Mouse (Mus musculus) limb, embryonic 14.5 days (tissue): Measurements from ENCODE around the gene Arhgdia. TPM values are rescaled to one million over a fixed set of nuclear protein-coding genes. Genes with fewer than 3 reads are reported as not detected.
"Not testable (repeated sequence)": the region's sequence is repeated elsewhere in the genome, so short reads cannot be mapped to it uniquely, and the experiment has no call there.

Experiments
- ATAC-seq: fragments of 200-750 bp; cut with Nextera tagmentation; 2 replicates; pipeline ENCODE4 v1.8.0; 2017; ENCODE audit warnings: low read depth, moderate number of reproducible peaks, moderate TSS enrichment; ENCODE audit not compliant: low FRiP score
- DNase-seq: peaks from one replicate; pipeline ENCODE4 v3.0.0-alpha.2; 2015; ENCODE audit warnings: low spot score
- H3K27ac ChIP-seq: fragments of 300-500 bp; sonication (generic); replicated peaks from 2 replicates; pipeline ENCODE4 v1.5.1; 2014; ENCODE audit warnings: low read depth, mild to moderate bottlenecking, low read length, moderate library complexity, mixed read lengths
- H3K27me3 ChIP-seq: fragments of 300-500 bp; sonication (generic); 2 replicates; pipeline ENCODE4 v1.6.1; 2014; ENCODE audit warnings: low read length, mixed read lengths; ENCODE audit not compliant: control insufficient read depth, insufficient read depth
- H3K36me3 ChIP-seq: fragments of 300-500 bp; sonication (generic); 2 replicates; pipeline ENCODE4 v1.6.1; 2014; ENCODE audit warnings: mild to moderate bottlenecking, low read length, moderate library complexity, mixed read lengths; ENCODE audit not compliant: control insufficient read depth, insufficient read depth
- H3K4me1 ChIP-seq: fragments of 300-500 bp; sonication (generic); 2 replicates; pipeline ENCODE4 v1.6.1; 2014; ENCODE audit warnings: antibody characterized with exemption, low read length, mixed read lengths; ENCODE audit not compliant: control insufficient read depth, insufficient read depth
- H3K4me2 ChIP-seq: fragments of 300-500 bp; sonication (generic); replicated peaks from 2 replicates; pipeline ENCODE4 v1.6.1; 2014; ENCODE audit warnings: low read depth, mild to moderate bottlenecking, low read length, moderate library complexity; ENCODE audit not compliant: severe bottlenecking
- H3K4me3 ChIP-seq: fragments of 300-500 bp; sonication (generic); replicated peaks from 2 replicates; pipeline ENCODE4 v1.5.1; 2014; ENCODE audit warnings: low read length
- H3K9ac ChIP-seq: fragments of 300-500 bp; sonication (generic); 2 replicates; pipeline ENCODE4 v1.6.1; 2014; ENCODE audit warnings: mild to moderate bottlenecking, low read depth, low read length, moderate library complexity; ENCODE audit not compliant: severe bottlenecking
- H3K9me3 ChIP-seq: fragments of 300-500 bp; sonication (generic); 2 replicates; pipeline ENCODE4 v1.6.1; 2016; ENCODE audit warnings: low read length; ENCODE audit not compliant: control insufficient read depth
- POLR2A ChIP-seq: fragments of 200-500 bp; IDR thresholded peaks from 2 replicates; pipeline ENCODE4 v1.8.0; 2012; ENCODE audit warnings: inconsistent platforms, mild to moderate bottlenecking, moderate library complexity, borderline replicate concordance; ENCODE audit not compliant: insufficient read depth, insufficient read length; ENCODE audit errors: extremely low read depth
- WGBS: fragments of 180-500 bp; shearing (Covaris S2); extraction: QIAGEN DNeasy Blood & Tissue Kit; methylation state at CpG from one replicate; pipeline ENCODE4 v1.1.7; 2014; 5-methylcytosine and 5-hydroxymethylcytosine counted together
- polyA plus RNA-seq, 2 experiments: library from polyadenylated mRNA; depleted of rRNA in 1 of 2; stranded (reverse) in 1 of 2; unstranded in 1 of 2; fragments of >200 nt; fragmentation: Nextera tagmentation in 1 of 2; extraction: Ambion mirVana in 1 of 2; gene quantifications; 2 replicates each; pipeline versions ENCODE4 v1.2.1 to v1.2.3; 2012 to 2014

Gene Arhgdia
- polyA plus RNA-seq, 2 experiments: 566 to 610 TPM

DNA sequence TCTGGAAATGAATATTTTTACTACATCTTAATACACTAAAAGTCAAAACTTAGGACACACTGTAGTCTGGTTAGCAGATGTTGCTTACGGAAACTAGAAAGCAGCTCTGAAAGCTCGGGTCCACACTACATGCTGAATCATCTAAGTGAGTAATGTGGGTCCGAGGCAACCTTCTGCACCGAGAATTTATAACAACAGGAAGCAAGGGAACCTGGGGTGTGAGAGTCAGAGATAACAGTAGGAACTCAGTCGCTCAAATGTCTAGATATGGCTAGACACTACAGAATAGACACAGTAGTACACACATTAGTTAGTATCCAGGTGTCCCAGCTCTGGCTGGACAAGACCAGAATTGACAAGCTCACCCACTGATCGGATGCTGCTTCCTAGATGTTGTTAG is 7.1 kb upstream of the Arhgdia start:
- H3K9me3 ChIP-seq: no peaks in the 10 kb centered on the region
- H3K36me3 ChIP-seq: peaks cover 87% of the 10 kb centered on the region
- H3K9ac ChIP-seq: no peak overlapping the region
- no peak for DNase-seq
- no peak for ATAC-seq
- 92% methylated on average over 6 of the region's 6 CpGs for WGBS
- H3K4me1 ChIP-seq: no peaks in the 10 kb centered on the region
- H3K27me3 ChIP-seq: no peaks in the 10 kb centered on the region
- H3K27ac ChIP-seq: no peak overlapping the region
- no peak overlapping the region for H3K4me3 ChIP-seq
- no peak overlapping the region for H3K4me2 ChIP-seq
- TF ChIP-seq POLR2A: no peak

DNA sequence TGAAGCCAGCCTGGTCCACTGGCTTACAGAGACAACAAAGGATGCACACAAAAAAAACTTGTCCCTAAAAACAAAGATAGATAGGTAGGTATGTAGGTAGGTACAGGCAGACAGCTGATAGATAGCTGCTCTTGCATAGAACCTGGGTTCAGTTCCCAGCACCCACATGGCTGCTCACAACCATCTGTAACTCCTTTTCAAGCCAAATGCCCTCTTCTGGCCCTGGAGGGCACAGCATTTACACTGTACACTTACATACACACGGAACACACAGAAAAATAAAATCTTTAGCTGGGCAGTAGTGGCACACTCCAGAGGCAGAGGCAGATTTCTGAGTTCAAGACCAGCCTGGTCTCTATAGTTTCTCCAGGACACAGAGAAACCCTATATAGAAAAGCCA is 2.5 kb upstream of the Arhgdia start:
- Histone ChIP-seq H3K9me3 (no peaks in the 10 kb centered on the region), H3K9ac (no peak overlapping the region), H3K36me3 (peaks cover 55% of the 10 kb centered on the region), H3K27me3 (no peaks in the 10 kb centered on the region), H3K4me3 (no peak overlapping the region), H3K4me1 (peaks cover 21% of the 10 kb centered on the region), H3K4me2 (no peak overlapping the region), H3K27ac (no peak overlapping the region)
- 100% methylated on average over 1 of the region's 1 CpGs for WGBS
- no peak for TF ChIP-seq POLR2A
- DNase-seq (no peak), ATAC-seq (no peak)

DNA sequence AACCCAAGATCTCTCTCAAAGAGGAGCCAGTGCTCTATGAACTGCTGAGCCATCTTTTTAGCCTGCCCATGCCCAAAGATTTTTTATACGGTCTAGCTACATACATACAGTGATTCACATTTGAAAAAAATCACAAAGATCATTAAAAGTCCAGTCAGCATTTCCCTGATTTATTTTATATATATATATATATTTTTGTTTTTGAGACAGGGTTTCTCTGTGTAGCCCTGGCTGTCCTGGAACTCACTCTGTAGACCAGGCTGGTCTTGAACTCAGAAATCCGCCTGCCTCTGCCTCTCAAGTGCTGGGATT is 1.5 kb upstream of the Arhgdia start:
- not testable (repeated sequence) for H3K4me2 ChIP-seq, H3K9ac ChIP-seq, H3K4me3 ChIP-seq, H3K9me3 ChIP-seq, H3K27me3 ChIP-seq, H3K27ac ChIP-seq, DNase-seq, ATAC-seq
- WGBS: 85% methylated on average over 2 of the region's 2 CpGs
- Histone ChIP-seq H3K4me1 (peaks cover 21% of the 10 kb centered on the region), H3K36me3 (peaks cover 55% of the 10 kb centered on the region)

DNA sequence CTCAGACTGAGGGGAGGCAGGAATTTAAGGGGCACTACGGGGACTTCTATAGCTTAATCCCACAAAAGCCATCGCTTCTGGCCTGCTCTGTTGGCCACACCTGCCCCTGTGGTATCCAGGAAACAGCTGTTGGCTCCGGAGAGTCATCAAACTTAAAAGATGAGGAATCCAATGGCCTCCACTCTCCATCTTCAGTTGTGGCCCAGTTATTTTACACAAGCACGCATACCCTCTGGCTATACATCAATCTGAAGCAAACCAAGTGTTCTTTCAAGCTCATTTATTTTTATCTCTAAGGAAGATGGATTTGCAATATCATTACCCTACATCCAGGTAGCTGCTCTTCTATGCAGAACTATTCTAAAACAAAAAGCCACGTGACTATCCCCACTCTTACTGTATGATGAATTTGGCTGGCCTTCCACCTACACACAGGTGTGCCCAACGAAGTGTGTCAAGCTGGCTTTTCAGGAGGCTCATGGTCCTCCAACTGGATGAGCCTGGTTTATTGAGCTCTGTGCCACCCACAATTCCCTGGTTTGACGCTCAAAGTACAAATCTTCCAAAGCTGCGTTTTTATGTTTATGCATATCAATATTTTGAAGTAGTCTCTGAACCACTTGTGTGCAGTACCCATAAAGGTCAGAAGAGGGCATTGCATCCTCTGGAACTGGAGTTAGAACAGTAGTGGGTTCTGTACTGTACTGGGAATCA is 1.0 kb upstream of the Arhgdia start:
- no peaks in the 10 kb centered on the region for H3K9me3 ChIP-seq
- H3K27ac ChIP-seq: peak overlapping the region; percentile 93
- peak overlapping the region; percentile 85 for H3K9ac ChIP-seq
- peaks cover 55% of the 10 kb centered on the region for H3K36me3 ChIP-seq
- no peaks in the 10 kb centered on the region for H3K27me3 ChIP-seq
- no peak for DNase-seq
- peak overlapping the region; percentile 82 for H3K4me3 ChIP-seq
- no peak for ATAC-seq
- no peak for TF ChIP-seq POLR2A
- WGBS: 69% methylated on average over 8 of the region's 8 CpGs
- H3K4me2 ChIP-seq: peak overlapping the region; percentile 96
- H3K4me1 ChIP-seq: peaks cover 21% of the 10 kb centered on the region

DNA sequence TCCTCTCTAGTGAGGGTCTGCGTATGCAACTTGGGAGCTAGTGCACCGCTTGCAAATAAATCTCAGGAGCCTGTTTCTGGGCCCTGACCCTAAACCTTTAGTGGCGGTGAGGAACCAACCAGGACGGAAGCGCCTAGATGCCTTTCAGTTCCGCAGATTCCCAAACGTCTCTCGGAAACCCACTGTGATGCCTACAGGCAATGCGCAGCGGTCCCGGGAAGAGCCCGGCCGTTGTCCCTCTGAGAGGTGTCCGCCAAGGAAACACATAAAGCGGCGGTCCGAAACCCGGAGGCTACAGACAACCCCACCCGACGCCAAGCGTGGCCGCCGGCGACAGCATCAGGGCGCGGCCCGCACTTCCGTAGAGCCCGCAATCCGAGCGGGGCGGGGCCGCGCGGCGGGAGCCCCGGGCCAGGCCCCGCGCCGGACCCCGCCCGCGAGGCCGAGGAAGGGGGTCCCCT is 523 bp downstream of the Arhgdia start:
- ATAC-seq (peak; percentile 38), DNase-seq (no peak)
- WGBS: 5% methylated on average over 21 of the region's 44 CpGs

More for the DNA sequence above, 523 bp downstream of the Arhgdia start:
- no peak for TF ChIP-seq POLR2A
- peaks cover 46% of the 10 kb centered on the region for H3K36me3 ChIP-seq
- H3K9me3 ChIP-seq: no peaks in the 10 kb centered on the region
- H3K4me3 ChIP-seq: peak overlapping the region; percentile 82
- H3K27ac ChIP-seq: peak overlapping the region; percentile 93
- peak overlapping the region; percentile 96 for H3K4me2 ChIP-seq
- peaks cover 21% of the 10 kb centered on the region for H3K4me1 ChIP-seq
- H3K27me3 ChIP-seq: no peaks in the 10 kb centered on the region
- H3K9ac ChIP-seq: peak overlapping the region; percentile 85
